Mouse (Mus musculus): ENCODE measurements at regions not wholly inside any gene's neighbourhood (a gene's known extent, or its start where the extent isn't known, plus 50 kb on each side); places are given as distances from the start of the nearest gene placed in this dataset.

DNA sequence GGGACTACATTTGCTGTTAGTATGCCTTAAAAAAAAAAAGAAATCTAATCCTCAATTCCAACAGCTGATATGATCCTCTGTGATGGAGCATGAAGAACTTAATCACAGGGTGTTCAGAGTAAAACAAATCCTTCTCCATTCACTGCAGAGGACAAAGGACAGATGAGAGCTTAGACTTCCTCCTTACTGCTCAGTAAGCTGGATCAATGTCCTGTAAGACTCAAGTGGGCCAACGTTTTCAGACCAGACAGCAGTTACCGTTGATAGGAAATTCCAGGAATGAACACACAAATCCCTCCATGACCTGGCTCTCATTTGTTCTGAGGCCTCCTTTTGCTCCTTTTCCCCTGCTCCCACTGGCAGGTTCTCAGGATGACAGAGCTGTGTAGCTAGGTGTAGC, 247.6 kb downstream of the 1810013L24Rik start:
- TF ChIP-seq CTCF (conservative IDR thresholded peaks at IDR 0.05; ENCODE audit: insufficient read depth, insufficient read length, low read depth, low read length) = no peak
- TF ChIP-seq POLR2A (IDR thresholded peaks at IDR 0.05; ENCODE audit: low read depth, low read length) = no peak

All from kidney, adult 2 months (tissue).